Mouse (Mus musculus) liver, embryonic 13.5 days (tissue): ENCODE measurements at regions not wholly inside any gene's neighbourhood (a gene's known extent, or its start where the extent isn't known, plus 50 kb on each side); places are given as distances from the start of the nearest gene placed in this dataset.

ENCODE experiments used
- ATAC-seq: fragments of 200-750 bp; cut with Nextera tagmentation; 2 replicates; pipeline ENCODE4 v1.8.0; 2017; ENCODE audit warnings: low read depth, mild to moderate bottlenecking, moderate number of reproducible peaks, moderate library complexity
- DNase-seq: peaks from one replicate; pipeline ENCODE4 v3.0.0; 2022
- H3K27ac ChIP-seq: fragments of 300-500 bp; sonication (generic); 2 replicates; pipeline ENCODE4 v1.5.1; 2015; ENCODE audit warnings: moderate library complexity, mild to moderate bottlenecking, inconsistent platforms
- H3K27me3 ChIP-seq: fragments of 300-500 bp; sonication (generic); 2 replicates; pipeline ENCODE4 v1.6.1; 2015; ENCODE audit warnings: mild to moderate bottlenecking, inconsistent platforms
- H3K36me3 ChIP-seq: fragments of 300-500 bp; sonication (generic); 2 replicates; pipeline ENCODE4 v1.6.1; 2015; ENCODE audit warnings: mild to moderate bottlenecking, inconsistent platforms
- H3K4me1 ChIP-seq: fragments of 300-500 bp; sonication (generic); replicated peaks from 2 replicates; pipeline ENCODE4 v1.6.1; 2015; ENCODE audit warnings: inconsistent platforms
- H3K4me2 ChIP-seq: fragments of 300-500 bp; sonication (generic); 2 replicates; pipeline ENCODE4 v1.6.1; 2015; ENCODE audit warnings: inconsistent platforms, mild to moderate bottlenecking, moderate library complexity
- H3K4me3 ChIP-seq: fragments of 300-500 bp; sonication (generic); replicated peaks from 2 replicates; pipeline ENCODE4 v1.5.1; 2015; ENCODE audit warnings: mild to moderate bottlenecking, inconsistent platforms
- H3K9ac ChIP-seq: fragments of 300-500 bp; sonication (generic); 2 replicates; pipeline ENCODE4 v1.6.1; 2015; ENCODE audit warnings: mild to moderate bottlenecking, inconsistent platforms
- H3K9me3 ChIP-seq: fragments of 300-500 bp; sonication (generic); replicated peaks from 2 replicates; pipeline ENCODE4 v1.6.1; 2016; ENCODE audit warnings: inconsistent platforms
- WGBS: fragments of 180-500 bp; shearing (Covaris S2); methylation state at CpG from one replicate; pipeline ENCODE4 v1.1.7; 2015; ENCODE audit not compliant: insufficient replicate concordance; 5-methylcytosine and 5-hydroxymethylcytosine counted together

DNA sequence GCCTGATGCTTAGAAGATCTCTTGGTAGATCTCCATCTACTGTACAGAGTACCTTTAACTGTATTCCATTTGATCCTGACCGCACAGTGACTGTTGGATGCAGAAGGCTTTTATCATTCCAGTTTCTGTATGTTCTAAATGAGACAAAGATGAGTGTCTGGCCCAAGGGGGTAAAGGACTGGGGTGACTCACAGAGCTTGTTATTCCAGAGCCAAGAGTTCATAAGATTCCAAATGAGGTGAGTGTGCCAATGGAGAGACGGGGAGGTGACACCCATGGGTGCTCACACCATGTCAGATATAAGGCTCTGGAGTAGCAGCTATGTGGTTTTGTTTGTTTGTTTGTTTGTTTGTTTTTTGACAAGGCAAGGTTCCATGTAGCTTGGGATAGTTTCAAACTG, 54.8 kb upstream of the Lclat1 start:
- H3K4me1 ChIP-seq = no peaks in the 10 kb centered on the region
- H3K4me3 ChIP-seq = no peak overlapping the region
- 77% methylated on average over 2 of the region's 2 CpGs for WGBS
- no peak overlapping the region for H3K27ac ChIP-seq
- H3K36me3 ChIP-seq = no peaks in the 10 kb centered on the region
- no peak for ATAC-seq
- no peaks in the 10 kb centered on the region for H3K9me3 ChIP-seq
- no peak overlapping the region for H3K9ac ChIP-seq
- H3K4me2 ChIP-seq = no peak overlapping the region
- no peak for DNase-seq
- no peaks in the 10 kb centered on the region for H3K27me3 ChIP-seq

DNA sequence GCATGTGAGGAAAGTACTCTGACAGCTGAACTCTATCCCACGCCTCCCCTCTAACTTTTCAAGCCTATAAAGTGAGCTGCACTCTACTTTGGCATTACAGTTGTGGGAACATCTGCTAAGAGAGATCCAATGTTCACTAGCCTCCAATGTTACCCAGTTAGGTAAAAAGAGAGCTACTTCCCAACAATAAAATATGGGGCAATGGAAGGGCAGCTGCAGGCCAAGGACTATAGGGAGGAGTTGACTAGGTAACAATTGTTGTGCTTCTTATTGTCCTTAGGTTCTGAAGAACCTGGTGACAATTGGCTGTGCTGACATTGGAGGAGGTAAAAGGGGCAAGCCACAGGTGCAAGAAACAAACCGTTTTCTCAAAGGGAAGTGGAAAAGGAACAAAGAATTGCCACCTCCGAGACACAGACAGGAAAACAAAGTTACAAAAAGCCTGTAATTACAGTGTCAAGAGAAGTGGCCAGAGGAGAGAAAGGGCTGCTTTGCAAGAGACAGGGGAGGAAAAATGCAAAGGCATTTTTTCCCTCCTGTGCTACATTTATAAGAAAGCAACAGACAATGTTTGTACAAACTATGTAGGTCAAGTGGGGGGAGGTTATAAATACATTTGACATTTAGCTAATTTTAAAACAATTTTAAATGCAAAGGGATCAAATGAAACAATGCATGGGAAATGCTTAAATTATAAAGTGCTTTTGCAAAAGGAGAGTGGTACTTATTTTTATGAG, 54.1 kb upstream of the Lclat1 start:
- H3K4me2 ChIP-seq = no peak overlapping the region
- no peak overlapping the region for H3K4me3 ChIP-seq
- WGBS = 15% methylated on average over 3 of the region's 3 CpGs
- H3K27ac ChIP-seq = no peak overlapping the region; the same call in 1 of the 2 replicates
- H3K9ac ChIP-seq = no peak overlapping the region
- H3K27me3 ChIP-seq = no peaks in the 10 kb centered on the region
- H3K9me3 ChIP-seq = no peaks in the 10 kb centered on the region
- DNase-seq = no peak
- ATAC-seq = no peak
- no peaks in the 10 kb centered on the region for H3K36me3 ChIP-seq
- H3K4me1 ChIP-seq = no peaks in the 10 kb centered on the region

GRCm38 (mm10) chr17:73054226-73054625, 53.6 kb upstream of the Lclat1 start:
- ATAC-seq = no peak
- DNase-seq = no peak
- Histone ChIP-seq H3K27ac (no peak overlapping the region), H3K4me3 (no peak overlapping the region), H3K9me3 (no peaks in the 10 kb centered on the region), H3K27me3 (no peaks in the 10 kb centered on the region), H3K4me1 (no peaks in the 10 kb centered on the region), H3K9ac (no peak overlapping the region), H3K4me2 (no peak overlapping the region), H3K36me3 (no peaks in the 10 kb centered on the region)

- Histone ChIP-seq H3K4me1 (no peaks in the 10 kb centered on the region), H3K27me3 (no peaks in the 10 kb centered on the region), H3K9me3 (no peaks in the 10 kb centered on the region), H3K4me2 (no peak overlapping the region), H3K9ac (no peak overlapping the region), H3K27ac (no peak overlapping the region), H3K36me3 (no peaks in the 10 kb centered on the region), H3K4me3 (no peak overlapping the region)
- ATAC-seq (no peak), DNase-seq (no peak)
- 55% methylated on average over 3 of the region's 3 CpGs for WGBS
Observed at GRCm38 (mm10) chr17:73055197-73055596, 52.6 kb upstream of the Lclat1 start.

DNA sequence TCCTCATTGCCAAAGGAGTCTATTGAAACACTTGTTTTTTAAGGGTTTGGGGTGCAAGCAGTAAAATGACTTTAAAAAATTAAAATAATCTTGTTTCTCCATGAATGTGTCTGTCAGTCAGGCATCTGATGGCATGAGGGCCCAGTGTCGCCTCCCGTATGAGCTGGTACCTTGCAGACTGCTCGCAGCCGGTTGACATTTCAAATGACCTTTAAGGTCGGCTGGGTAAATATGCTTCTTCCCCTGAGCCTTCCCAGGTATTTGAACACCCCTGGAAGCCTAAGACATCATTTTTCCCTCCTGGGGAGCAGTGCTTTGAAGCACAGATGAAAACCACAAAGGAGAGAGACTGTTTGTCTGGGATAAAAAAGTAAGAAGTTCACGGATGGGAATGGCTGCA, 52.2 kb upstream of the Lclat1 start:
- no peaks in the 10 kb centered on the region for H3K9me3 ChIP-seq
- no peak overlapping the region for H3K9ac ChIP-seq
- no peaks in the 10 kb centered on the region for H3K27me3 ChIP-seq
- no peaks in the 10 kb centered on the region for H3K4me1 ChIP-seq
- H3K36me3 ChIP-seq = no peaks in the 10 kb centered on the region
- no peak overlapping the region for H3K4me2 ChIP-seq
- ATAC-seq (no peak), DNase-seq (no peak)
- no peak overlapping the region for H3K4me3 ChIP-seq
- no peak overlapping the region for H3K27ac ChIP-seq
- 58% methylated on average over 6 of the region's 6 CpGs for WGBS

DNA sequence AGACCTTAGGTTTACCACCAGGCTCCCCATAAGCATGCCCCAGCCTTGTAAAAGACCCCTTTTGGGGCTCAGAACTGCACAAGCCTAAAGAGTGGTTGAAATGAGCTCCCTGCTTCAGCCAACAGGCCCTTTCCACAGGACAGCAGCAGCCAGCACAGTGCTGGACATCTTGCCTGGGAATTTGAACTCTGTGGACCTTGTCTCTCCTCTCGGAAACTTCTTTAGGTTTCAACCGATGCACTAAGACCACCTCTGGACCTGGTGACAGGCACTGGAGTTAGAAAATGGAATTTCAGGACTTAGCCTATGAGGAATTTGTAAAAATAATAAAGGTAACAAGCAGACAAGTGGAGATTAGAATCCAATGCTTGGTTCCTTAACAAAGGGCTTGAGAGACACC, 51.2 kb upstream of the Lclat1 start:
- no peak overlapping the region for H3K27ac ChIP-seq
- ATAC-seq = no peak

More for the DNA sequence above, 51.2 kb upstream of the Lclat1 start:
- Histone ChIP-seq H3K4me1 (no peaks in the 10 kb centered on the region), H3K4me3 (no peak overlapping the region), H3K36me3 (no peaks in the 10 kb centered on the region), H3K9ac (no peak overlapping the region), H3K9me3 (no peaks in the 10 kb centered on the region), H3K4me2 (no peak overlapping the region), H3K27me3 (no peaks in the 10 kb centered on the region)
- 74% methylated on average over 2 of the region's 2 CpGs for WGBS
- no peak for DNase-seq
